ENCODE assay signal across 7 mouse cellular contexts in the genomic region with DNA sequence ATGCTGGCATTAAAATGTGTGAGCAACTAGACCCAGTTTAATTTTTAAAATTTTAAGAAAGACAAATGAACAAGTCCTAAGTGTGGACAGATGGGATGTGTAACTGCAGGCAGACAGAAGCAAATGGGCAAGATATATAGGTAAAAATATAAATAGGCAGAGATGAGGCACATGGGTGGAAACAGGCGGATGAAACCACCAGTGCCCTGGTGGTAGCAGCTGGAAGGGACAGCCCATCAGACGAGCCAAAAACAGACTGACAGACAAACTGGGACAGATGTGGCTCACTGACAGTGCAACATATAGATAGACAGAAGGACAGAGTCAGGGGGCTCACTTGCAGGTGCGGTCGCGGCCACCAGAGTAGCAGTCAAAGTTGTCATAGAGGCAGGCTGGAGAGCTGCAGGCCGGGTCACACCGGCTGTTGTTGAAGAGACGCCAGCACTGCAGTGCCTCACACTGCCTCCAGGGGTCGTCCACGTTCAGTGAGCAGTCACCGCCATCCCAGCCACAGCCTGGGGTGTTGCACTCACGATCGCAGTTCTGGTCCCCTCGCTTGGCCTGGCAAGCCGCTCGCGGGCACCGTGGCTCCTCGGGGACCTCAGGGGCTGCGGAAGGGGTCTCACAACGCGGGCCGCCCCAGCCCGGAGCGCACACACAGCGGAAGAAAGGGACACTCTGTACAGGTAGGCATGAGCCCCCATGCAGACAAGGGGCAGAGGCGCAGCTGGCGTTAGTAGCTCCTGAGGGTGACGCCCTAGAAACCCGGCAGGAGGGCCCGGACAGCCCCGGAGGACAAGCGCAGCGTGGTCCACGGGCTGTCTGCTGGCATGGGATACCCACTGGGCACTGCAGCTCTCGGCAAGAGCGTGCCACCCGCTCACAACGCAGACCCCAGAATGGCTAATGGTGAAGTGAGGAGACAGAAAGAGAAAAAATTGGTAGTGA. TPM values are rescaled to one million over a fixed set of nuclear protein-coding genes. Genes with fewer than 3 reads are reported as not detected.
DNase-seq lines count a peak whose midpoint lies in the region; ATAC-seq lines count a peak whose summit lies in the region.

No protein-coding gene starts in this region.

- 29% methylated on average over 39 of the region's 39 CpGs for whole genome bisulfite sequencing in intestine, embryonic 14.5 days
- WGBS in midbrain, embryonic 10.5 days = 26% methylated on average over 39 of the region's 39 CpGs

- no peak overlapping the region for H3K27ac ChIP-seq in intestine, embryonic 14.5 days (ENCODE audit: low read depth)
- peak overlapping the region; percentile 58 for H3K27ac ChIP-seq in midbrain, embryonic 10.5 days (replicated peaks)

- no peaks in the 10 kb centered on the region for H3K4me1 ChIP-seq in intestine, embryonic 14.5 days (replicated peaks; ENCODE audit: control insufficient read depth, insufficient read depth, low read length)
- H3K4me1 ChIP-seq in midbrain, embryonic 10.5 days = peaks cover 7% of the 10 kb centered on the region; the same call in 1 of the 2 replicates

- H3K27me3 ChIP-seq in intestine, embryonic 14.5 days (replicated peaks; ENCODE audit: control insufficient read depth, insufficient read depth, low read length) = no peaks in the 10 kb centered on the region
- H3K27me3 ChIP-seq in midbrain, embryonic 10.5 days (ENCODE audit: low read depth, poor library complexity, severe bottlenecking) = no peaks in the 10 kb centered on the region

- peak; percentile 56 for ATAC-seq in intestine, embryonic 14.5 days (replicated peaks; ENCODE audit: low FRiP score, low TSS enrichment, low read depth)

- H3K9ac ChIP-seq in intestine, embryonic 14.5 days (ENCODE audit: low read length) = no peak overlapping the region

- H3K36me3 ChIP-seq in intestine, embryonic 14.5 days (ENCODE audit: control insufficient read depth, insufficient read depth, low read length) = peaks cover 93% of the 10 kb centered on the region
- H3K36me3 ChIP-seq in midbrain, embryonic 10.5 days = peaks cover 99% of the 10 kb centered on the region

- H3K4me3 ChIP-seq in intestine, embryonic 14.5 days (ENCODE audit: low read depth, low read length) = no peak overlapping the region
- H3K4me3 ChIP-seq in midbrain, embryonic 10.5 days = peak overlapping the region; percentile 33

- intact Hi-C loops in left cerebral cortex, postnatal 25 days (cut with DNase I) = loop anchor here (10.0 kb wide), 1 partner anchor 142 kb away; a partner anchor contains a TSS

- no peaks in the 10 kb centered on the region for H3K9me3 ChIP-seq in intestine, embryonic 14.5 days (ENCODE audit: control insufficient read depth, low read length)
- no peaks in the 10 kb centered on the region for H3K9me3 ChIP-seq in midbrain, embryonic 10.5 days (replicated peaks)

- DNase-seq in adrenal gland, adult (ENCODE audit: inconsistent age in 2 of 2, low spot score in 1 of 2) = peak; percentile 85 to 96
- DNase-seq in embryo, embryonic 10.5 days (ENCODE audit: low spot score) = peak; percentile 87
- peak; percentile 78 for DNase-seq in gastrocnemius, postnatal 25 days
- peak; percentile 92 for DNase-seq in intestine, embryonic 14.5 days (ENCODE audit: low spot score)
- DNase-seq in left cerebral cortex, postnatal 25 days (ENCODE audit: low spot score in 2 of 2) = peak; percentile 76 to 79
- DNase-seq in midbrain, embryonic 10.5 days (ENCODE audit: low spot score) = peak; percentile 83
- peak; percentile 78 for DNase-seq in right cerebral cortex, postnatal 4 days

- H3K4me2 ChIP-seq in intestine, embryonic 14.5 days (ENCODE audit: low read length) = no peak overlapping the region

RNA-seq across cellular contexts. Expression of a gene that starts 23.5 kb away (rescaled TPM):
- total RNA-seq in gastrocnemius, postnatal 25 days (2021) = 10 to 100 TPM; 12.6 to 13.4 TPM
- 13.3 and 13.8 TPM in 2 replicates for polyA plus RNA-seq in intestine, embryonic 14.5 days (2014; fragmentation: Nextera tagmentation; extraction: Ambion mirVana)
- total RNA-seq in left cerebral cortex, postnatal 25 days (2021) = 10 to 100 TPM in 1 of 2 experiments, 1 to 10 TPM in 1; 7.5 to 10.0 TPM
- 23.4 and 28.2 TPM in 2 replicates for polyA plus RNA-seq in midbrain, embryonic 10.5 days (2016; fragmentation: Nextera tagmentation; extraction: Ambion mirVana)

RNA-seq across cellular contexts. Expression of a gene that starts 46.2 kb away (rescaled TPM):
- under 1 TPM; 0.40 to 0.46 TPM for total RNA-seq in gastrocnemius, postnatal 25 days (2021)
- polyA plus RNA-seq in intestine, embryonic 14.5 days (2014; fragmentation: Nextera tagmentation; extraction: Ambion mirVana) = not detected in 2 replicates
- under 1 TPM; 0.39 to 0.48 TPM for total RNA-seq in left cerebral cortex, postnatal 25 days (2021)
- 0.19 and 0.24 TPM in 2 replicates for polyA plus RNA-seq in midbrain, embryonic 10.5 days (2016; fragmentation: Nextera tagmentation; extraction: Ambion mirVana)
